Mouse (Mus musculus) small intestine, adult 2 months (tissue): ENCODE results near the gene Spindoc. TPM values are rescaled to one million over a fixed set of nuclear protein-coding genes. Genes with fewer than 3 reads are reported as not detected.
"Not testable (repeated sequence)": the region's sequence is repeated elsewhere in the genome, so short reads cannot be mapped to it uniquely, and the experiment has no call there.

Source experiments
- H3K27ac ChIP-seq: fragments of 200-500 bp; 2 replicates; pipeline ENCODE4 v1.5.1; 2012; ENCODE audit warnings: low read depth, low read length, control low read depth, inconsistent platforms; ENCODE audit not compliant: insufficient read depth
- H3K27me3 ChIP-seq: fragments of 200-500 bp; 2 replicates; pipeline ENCODE4 v1.6.1; 2012; ENCODE audit warnings: mild to moderate bottlenecking, moderate library complexity, low read length, inconsistent platforms; ENCODE audit not compliant: control insufficient read depth, insufficient read depth
- H3K36me3 ChIP-seq: fragments of 200-500 bp; 2 replicates; pipeline ENCODE4 v1.6.1; 2012; ENCODE audit warnings: mild to moderate bottlenecking, low read length, control low read depth, inconsistent platforms; ENCODE audit not compliant: control insufficient read depth, insufficient read depth
- H3K4me1 ChIP-seq: fragments of 200-500 bp; 2 replicates; pipeline ENCODE4 v1.6.1; 2012; ENCODE audit warnings: low read length, inconsistent platforms, mixed read lengths; ENCODE audit not compliant: control insufficient read depth, insufficient read depth, insufficient read length
- H3K4me3 ChIP-seq: fragments of 200-500 bp; 2 replicates; pipeline ENCODE4 v1.5.1; 2012; ENCODE audit warnings: low read depth, mild to moderate bottlenecking, control low read depth, inconsistent platforms, low read length, moderate library complexity
- CTCF ChIP-seq: fragments of 200-500 bp; IDR thresholded peaks from 2 replicates; pipeline ENCODE4 v1.5.1; 2012; ENCODE audit warnings: low read depth, mild to moderate bottlenecking, control low read depth, inconsistent platforms, low read length, moderate library complexity, mixed read lengths; ENCODE audit not compliant: insufficient replicate concordance, insufficient read length; ENCODE audit errors: extremely low read depth
- POLR2A ChIP-seq: fragments of 200-500 bp; IDR thresholded peaks from 2 replicates; pipeline ENCODE4 v1.6.1; 2012; ENCODE audit warnings: low read depth, mild to moderate bottlenecking, control low read depth, inconsistent platforms, low read length, moderate library complexity
- WGBS: fragments of 180-500 bp; shearing (Covaris S2); methylation state at CpG from one replicate; pipeline ENCODE4 v1.1.7; 2018; 5-methylcytosine and 5-hydroxymethylcytosine counted together
- polyA plus RNA-seq: library from polyadenylated mRNA; depleted of rRNA; stranded (reverse); fragments of >200 nt; gene quantifications from 2 replicates; pipeline ENCODE4 v1.2.3, GENCODE M21; 2012

The Spindoc gene
- polyA plus RNA-seq, 1 experiment: 15.1 TPM

DNA sequence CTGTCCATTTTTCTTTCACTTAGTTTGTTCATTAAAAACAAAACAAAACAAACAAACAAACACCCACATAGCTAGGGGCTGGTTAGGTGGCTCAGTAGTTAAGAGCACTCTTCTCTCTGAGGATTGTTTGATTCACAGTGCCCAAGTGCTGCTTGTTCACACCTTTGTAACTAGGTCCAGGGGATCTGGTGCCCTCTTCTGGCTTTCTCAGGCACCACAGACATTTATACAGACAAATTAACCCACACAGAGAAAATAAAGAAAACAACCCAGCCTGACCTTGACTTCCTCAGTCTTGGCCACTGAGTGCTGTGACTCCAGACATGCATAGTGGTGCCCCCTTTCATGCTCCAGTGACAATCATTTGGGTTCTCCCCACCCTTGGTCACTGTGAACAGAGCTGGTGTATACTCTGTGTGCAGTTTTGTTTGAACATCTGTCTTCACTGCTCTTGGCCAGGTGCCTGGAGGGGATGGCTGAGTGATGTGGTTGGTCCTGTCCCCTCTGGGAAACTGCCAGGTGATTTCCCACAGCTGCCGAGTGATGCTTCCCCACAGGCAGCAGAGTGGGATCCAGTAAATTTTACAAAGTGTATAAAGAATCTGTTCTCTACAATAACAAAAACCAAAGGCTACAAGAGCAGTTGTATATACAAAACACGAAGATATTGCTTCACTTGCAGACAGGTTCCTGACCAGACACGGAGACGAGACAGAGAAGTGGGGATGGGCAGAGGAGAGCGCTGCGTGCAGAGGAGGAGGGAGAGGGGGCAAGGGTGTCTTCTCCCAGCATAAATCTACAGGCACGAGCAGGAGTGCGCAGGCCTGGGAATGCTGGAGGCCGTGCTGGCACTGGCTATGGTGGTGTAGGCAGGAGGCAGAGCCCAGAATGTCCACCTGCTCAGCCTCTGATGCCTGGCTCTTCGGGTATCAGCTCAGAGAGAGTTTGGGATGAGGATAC is 14.4 kb upstream of the Spindoc start:
- not testable (repeated sequence) for H3K27ac ChIP-seq, H3K27me3 ChIP-seq, H3K4me1 ChIP-seq, H3K4me3 ChIP-seq, H3K36me3 ChIP-seq
- WGBS: 72% methylated on average over 10 of the region's 10 CpGs
- TF ChIP-seq CTCF: peak; percentile 29; the same call in 1 of the 2 replicates

DNA sequence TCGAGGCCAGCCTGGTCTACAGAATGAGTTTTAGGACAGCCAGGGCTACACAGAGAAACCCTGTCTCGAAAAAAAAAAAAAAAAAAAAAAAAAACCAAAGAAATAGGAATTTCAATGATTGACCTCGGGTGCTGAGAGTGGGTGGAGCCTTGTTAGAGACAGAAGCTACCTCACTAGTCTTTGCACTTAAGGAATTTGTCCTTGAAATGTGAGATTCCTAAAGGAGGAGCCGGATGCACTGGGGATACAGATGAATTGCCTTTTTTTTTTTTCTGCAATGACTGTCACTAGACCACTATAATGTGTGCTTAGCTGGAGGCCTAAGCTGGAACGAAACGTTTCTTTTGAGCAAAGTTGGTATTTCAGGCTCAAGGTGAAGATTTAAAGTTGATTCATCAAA is 5.7 kb upstream of the Spindoc start:
- TF ChIP-seq POLR2A: no peak
- TF ChIP-seq CTCF: no peak
- Histone ChIP-seq H3K27ac (no peak overlapping the region), H3K4me1 (no peaks in the 10 kb centered on the region), H3K36me3 (no peaks in the 10 kb centered on the region), H3K4me3 (no peak overlapping the region), H3K27me3 (no peaks in the 10 kb centered on the region)
- 85% methylated on average over 6 of the region's 6 CpGs for WGBS

- Histone ChIP-seq H3K27ac (no peak overlapping the region), H3K27me3 (no peaks in the 10 kb centered on the region), H3K4me3 (no peak overlapping the region), H3K36me3 (no peaks in the 10 kb centered on the region), H3K4me1 (peaks cover 6% of the 10 kb centered on the region; the same call in 1 of the 2 replicates)
- no peak for TF ChIP-seq POLR2A
- no peak for TF ChIP-seq CTCF
- 80% methylated on average over 2 of the region's 2 CpGs for WGBS
Observed at GRCm38 (mm10) chr19:7386042-7386441, 3.2 kb upstream of the Spindoc start.

DNA sequence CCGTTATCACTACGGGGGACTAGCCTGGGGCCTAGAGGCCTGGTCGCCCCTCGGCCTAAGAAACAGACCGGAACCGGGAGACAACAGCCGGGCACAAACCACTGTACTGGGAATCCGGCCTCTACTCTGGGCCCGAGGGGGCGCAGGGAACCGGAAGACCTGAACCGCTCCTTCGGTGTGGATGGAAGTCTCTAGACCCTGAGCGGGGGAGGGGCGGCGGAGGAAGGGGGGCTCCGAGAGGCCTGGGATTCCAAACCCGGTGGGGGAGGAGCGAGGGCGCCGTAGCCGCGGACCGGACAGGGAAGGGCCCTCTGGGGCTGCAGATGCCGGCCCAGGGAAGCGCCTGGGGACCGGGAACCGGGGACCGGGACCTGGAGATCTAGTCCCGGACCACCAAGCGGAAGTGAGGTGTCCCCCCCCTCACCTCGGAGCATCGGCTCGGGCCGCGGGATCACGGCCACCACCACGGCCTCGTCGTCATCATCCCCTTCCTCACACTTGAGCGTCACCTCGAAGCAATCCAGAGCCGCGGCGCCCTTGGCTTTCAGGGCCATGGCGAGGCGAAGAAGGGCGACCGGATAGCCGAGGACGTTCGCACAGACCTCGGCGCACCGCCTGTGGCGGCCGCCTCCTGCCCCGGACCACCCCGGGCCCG is 419 bp downstream of the Spindoc start:
- WGBS: under 1% methylated on average over 59 of the region's 60 CpGs
- Histone ChIP-seq H3K36me3 (no peaks in the 10 kb centered on the region), H3K4me3 (peak overlapping the region; percentile 98), H3K27me3 (no peaks in the 10 kb centered on the region), H3K27ac (peak overlapping the region; percentile 64), H3K4me1 (peaks cover 6% of the 10 kb centered on the region; the same call in 1 of the 2 replicates)
- TF ChIP-seq CTCF (no peak), POLR2A (no peak)

DNA sequence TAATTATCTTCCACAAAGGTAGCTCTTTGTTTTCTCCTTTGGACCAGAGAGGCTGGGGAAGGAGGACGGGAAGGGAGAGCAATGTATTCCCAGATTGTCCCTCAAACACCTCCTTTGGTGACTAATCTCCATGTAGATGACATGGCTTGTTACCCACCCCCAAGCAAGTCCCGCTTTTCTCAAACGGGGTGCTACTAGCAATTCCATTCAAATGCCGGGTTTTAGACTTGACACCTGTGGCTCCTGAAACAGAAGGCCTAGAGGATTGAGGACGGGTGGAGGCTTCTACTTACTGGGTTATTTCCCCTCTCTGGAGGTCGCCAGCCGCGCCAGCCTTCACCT is 917 bp downstream of the Spindoc start:
- Histone ChIP-seq H3K27me3 (no peaks in the 10 kb centered on the region), H3K4me1 (peaks cover 6% of the 10 kb centered on the region; the same call in 1 of the 2 replicates), H3K36me3 (no peaks in the 10 kb centered on the region), H3K27ac (0 out of 2 replicates have a peak overlapping the region, but pooled peaks have one; percentile 27), H3K4me3 (peak overlapping the region; percentile 98)
- TF ChIP-seq POLR2A (no peak), CTCF (no peak)
- 10% methylated on average over 8 of the region's 8 CpGs for WGBS

- TF ChIP-seq POLR2A (no peak), CTCF (no peak)
- H3K4me1 ChIP-seq: peaks cover 4% of the 10 kb centered on the region; the same call in 1 of the 2 replicates
- WGBS: 76% methylated on average over 2 of the region's 2 CpGs
- H3K36me3 ChIP-seq: peaks cover 21% of the 10 kb centered on the region
- H3K4me3 ChIP-seq: no peak overlapping the region
- H3K27me3 ChIP-seq: no peaks in the 10 kb centered on the region
- H3K27ac ChIP-seq: no peak overlapping the region
Observed at GRCm38 (mm10) chr19:7377639-7378038, 5.2 kb downstream of the Spindoc start.

DNA sequence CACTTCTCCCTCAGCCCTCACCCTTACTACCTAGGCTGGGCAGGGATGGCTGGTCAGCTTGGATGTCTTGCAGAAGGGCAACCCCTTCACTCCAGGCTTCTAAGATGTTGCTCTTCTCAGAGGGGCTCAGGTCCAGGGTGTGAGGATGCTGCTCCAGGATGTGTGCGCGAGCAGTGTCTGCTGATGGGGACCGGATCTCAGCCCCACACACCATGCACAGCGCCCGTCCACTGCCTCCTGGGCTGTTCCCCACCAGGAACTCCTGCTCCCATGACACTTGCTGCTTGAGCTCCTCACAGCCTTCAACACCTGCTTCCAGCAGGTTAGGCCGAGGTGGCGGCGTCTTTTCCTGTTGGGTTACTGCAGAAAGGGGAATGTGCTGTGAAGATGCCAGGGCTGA is 8.3 kb downstream of the Spindoc start:
- H3K4me3 ChIP-seq: no peak overlapping the region
- no peak overlapping the region for H3K27ac ChIP-seq
- H3K36me3 ChIP-seq: peaks cover 36% of the 10 kb centered on the region
- 97% methylated on average over 8 of the region's 8 CpGs for WGBS
- TF ChIP-seq POLR2A: no peak
- TF ChIP-seq CTCF: no peak
- H3K27me3 ChIP-seq: no peaks in the 10 kb centered on the region
- H3K4me1 ChIP-seq: peaks cover 2% of the 10 kb centered on the region; the same call in 1 of the 2 replicates

- not testable (repeated sequence) for H3K27ac ChIP-seq, H3K27me3 ChIP-seq, H3K4me3 ChIP-seq, H3K4me1 ChIP-seq
- 36% methylated on average over 4 of the region's 4 CpGs for WGBS
- H3K36me3 ChIP-seq: peaks cover 37% of the 10 kb centered on the region
Observed at GRCm38 (mm10) chr19:7369469-7369868, 13.3 kb downstream of the Spindoc start.
